Mouse (Mus musculus) cerebral cortex, adult 2 months (tissue): ENCODE data around the gene Mc1r.

ENCODE experiments used
- WGBS: fragments of 180-500 bp; shearing (Covaris S2); methylation state at CpG from one replicate; pipeline ENCODE4 v1.1.7; 2018; 5-methylcytosine and 5-hydroxymethylcytosine counted together

The Mc1r gene

GRCm38 (mm10) chr8:123430936-123431335 is 24.0 kb downstream of the Mc1r start:
- WGBS, result 92% methylated on average over 8 of the region's 8 CpGs

GRCm38 (mm10) chr8:123431616-123432365 is 24.9 kb downstream of the Mc1r start:
- WGBS, result 96% methylated on average over 25 of the region's 25 CpGs

DNA sequence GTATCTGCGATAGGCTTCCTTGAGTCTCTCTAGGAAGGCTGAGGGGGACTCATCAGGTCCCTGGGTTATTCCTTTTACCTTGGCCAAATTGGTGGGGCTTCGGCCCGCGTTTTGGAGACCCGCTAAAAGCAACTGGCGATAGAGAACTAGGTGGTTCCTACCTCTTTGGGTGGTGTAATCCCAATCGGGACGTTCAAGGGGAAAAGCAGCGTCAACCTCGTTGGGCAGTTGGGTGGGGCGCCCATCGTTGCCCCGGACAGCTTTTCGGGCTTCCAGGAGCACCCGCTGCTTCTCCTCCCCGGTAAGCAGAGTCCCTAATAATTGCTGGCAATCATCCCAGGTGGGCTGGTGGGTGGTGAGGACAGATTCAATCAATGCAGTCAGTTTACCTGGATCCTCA is 25.5 kb downstream of the Mc1r start:
- 95% methylated on average over 16 of the region's 16 CpGs for WGBS

- WGBS, result 97% methylated on average over 47 of the region's 47 CpGs
Observed at GRCm38 (mm10) chr8:123433241-123433974, 26.5 kb downstream of the Mc1r start.

- 85% methylated on average over 2 of the region's 2 CpGs for WGBS
Observed at GRCm38 (mm10) chr8:123441788-123442187, 34.9 kb downstream of the Mc1r start.

DNA sequence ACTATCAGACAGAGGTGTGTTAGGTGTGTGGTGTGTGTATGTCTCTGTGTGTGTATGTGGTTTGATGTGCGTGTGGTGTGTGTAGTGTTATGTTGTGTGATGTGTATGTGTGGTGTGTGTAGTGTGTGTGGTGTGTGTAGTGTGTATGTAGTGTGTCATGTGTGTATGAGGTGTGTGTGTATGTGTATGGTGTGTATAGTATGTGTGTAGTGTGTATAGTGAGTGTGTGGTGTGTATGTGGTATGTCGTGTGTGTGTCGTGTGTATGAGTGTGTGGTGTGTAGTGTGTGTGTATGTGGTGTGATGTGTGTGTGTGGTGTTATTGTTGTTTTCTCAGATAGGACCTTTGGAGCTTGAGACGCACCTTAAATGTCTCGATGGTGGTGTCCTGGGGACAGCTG is 35.4 kb downstream of the Mc1r start:
- 87% methylated on average over 5 of the region's 5 CpGs for WGBS

- WGBS, result 2% methylated on average over 41 of the region's 41 CpGs
Observed at GRCm38 (mm10) chr8:123442871-123443575, 36.1 kb downstream of the Mc1r start.

- WGBS, result 11% methylated on average over 4 of the region's 4 CpGs
Observed at GRCm38 (mm10) chr8:123443576-123443921, 36.6 kb downstream of the Mc1r start.

DNA sequence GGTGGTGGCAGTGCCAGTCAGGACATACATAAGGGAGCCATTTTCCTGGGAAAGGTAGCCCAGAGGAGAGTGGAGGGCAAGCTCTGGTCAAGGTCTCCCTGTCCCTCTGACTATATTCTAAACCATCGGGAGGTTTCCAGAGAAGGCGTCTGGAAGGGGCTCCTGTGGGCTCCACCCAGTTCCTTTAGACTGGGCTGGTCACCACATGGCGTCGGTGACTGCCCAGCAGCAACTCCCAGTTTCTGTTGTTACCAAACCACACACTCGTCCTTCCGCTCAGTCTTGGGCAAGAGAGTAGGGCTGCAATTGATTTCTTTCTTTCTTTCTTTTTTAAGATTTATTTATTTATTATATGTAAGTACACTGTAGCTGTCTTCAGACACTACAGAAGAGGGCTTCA is 37.2 kb downstream of the Mc1r start:
- 81% methylated on average over 6 of the region's 6 CpGs for WGBS

GRCm38 (mm10) chr8:123445981-123446380 is 39.1 kb downstream of the Mc1r start:
- WGBS, result 92% methylated on average over 10 of the region's 10 CpGs

DNA sequence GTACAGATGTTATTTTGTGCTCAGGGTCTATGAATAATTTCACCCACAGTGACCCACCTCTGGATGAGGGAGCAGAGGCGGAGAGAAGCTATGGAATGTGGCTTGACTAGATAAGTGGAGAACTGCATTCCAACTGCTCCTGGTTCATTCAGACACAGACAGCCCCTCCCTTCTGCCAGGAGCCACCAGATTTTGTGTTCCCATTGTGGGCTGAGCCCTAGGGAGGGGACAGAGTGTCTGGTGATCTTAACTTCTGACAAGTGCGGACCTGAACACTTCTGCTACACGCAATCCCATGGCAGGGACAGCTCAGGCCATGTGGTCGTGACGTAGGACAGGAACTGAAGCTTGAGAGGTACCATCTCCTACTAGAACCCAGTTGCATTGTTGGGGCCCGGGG is 39.9 kb downstream of the Mc1r start:
- whole genome bisulfite sequencing, result 95% methylated on average over 6 of the region's 6 CpGs

- 80% methylated on average over 5 of the region's 5 CpGs for WGBS
Observed at GRCm38 (mm10) chr8:123450783-123451182, 43.9 kb downstream of the Mc1r start.

GRCm38 (mm10) chr8:123451747-123452146 is 44.8 kb downstream of the Mc1r start:
- 95% methylated on average over 12 of the region's 12 CpGs for WGBS

GRCm38 (mm10) chr8:123452149-123452548 is 45.2 kb downstream of the Mc1r start:
- WGBS, result 57% methylated on average over 4 of the region's 4 CpGs

DNA sequence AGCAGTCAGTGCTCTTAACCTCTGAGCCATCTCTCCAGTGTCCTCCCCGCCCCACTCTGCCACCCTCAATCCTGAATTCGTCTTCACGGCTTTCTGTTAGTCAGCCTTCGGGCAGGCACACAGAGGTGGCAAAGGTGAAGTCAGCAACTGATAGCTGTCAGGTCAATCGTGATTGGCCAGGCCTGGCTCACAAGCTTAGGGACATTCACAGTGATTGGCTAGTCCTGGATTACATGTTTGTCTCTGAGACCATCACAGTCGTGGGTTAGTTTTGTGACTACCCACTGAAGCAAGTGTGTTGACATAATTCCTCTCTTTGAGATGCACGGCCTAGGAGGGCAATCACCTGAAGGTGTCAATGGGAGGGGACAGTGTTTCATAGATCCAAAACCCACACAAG is 46.4 kb downstream of the Mc1r start:
- WGBS, result 84% methylated on average over 7 of the region's 7 CpGs

DNA sequence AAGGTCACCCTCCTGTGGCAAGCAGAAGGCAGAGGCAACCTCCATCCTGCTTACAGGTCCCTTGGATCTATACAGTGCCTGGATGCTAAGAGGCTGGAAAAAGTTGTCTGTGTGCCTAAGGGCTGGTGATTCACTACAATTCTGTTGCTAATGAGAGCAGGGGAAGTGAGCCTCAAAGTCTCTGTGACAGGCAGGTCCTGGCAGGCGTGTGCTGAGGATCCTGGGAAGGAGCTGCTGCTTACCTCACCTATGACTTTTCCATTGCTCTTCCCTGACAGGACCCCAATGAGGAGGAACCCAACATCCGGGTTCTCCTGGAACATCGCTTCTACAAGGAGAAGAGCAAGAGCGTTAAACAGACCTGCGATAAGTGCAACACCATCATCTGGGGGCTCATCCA is 47.0 kb downstream of the Mc1r start:
- 93% methylated on average over 5 of the region's 5 CpGs for WGBS

- 96% methylated on average over 6 of the region's 6 CpGs for WGBS
Observed at GRCm38 (mm10) chr8:123454559-123454958, 47.7 kb downstream of the Mc1r start.
